Mouse (Mus musculus): ENCODE results near the gene Uchl3. TPM values are rescaled to one million over a fixed set of nuclear protein-coding genes. Genes with fewer than 3 reads are reported as not detected.

Gene Uchl3
- polyA plus RNA-seq (2014; fragmentation: Nextera tagmentation; extraction: Ambion mirVana) = 126 and 131 TPM in 2 replicates

DNA sequence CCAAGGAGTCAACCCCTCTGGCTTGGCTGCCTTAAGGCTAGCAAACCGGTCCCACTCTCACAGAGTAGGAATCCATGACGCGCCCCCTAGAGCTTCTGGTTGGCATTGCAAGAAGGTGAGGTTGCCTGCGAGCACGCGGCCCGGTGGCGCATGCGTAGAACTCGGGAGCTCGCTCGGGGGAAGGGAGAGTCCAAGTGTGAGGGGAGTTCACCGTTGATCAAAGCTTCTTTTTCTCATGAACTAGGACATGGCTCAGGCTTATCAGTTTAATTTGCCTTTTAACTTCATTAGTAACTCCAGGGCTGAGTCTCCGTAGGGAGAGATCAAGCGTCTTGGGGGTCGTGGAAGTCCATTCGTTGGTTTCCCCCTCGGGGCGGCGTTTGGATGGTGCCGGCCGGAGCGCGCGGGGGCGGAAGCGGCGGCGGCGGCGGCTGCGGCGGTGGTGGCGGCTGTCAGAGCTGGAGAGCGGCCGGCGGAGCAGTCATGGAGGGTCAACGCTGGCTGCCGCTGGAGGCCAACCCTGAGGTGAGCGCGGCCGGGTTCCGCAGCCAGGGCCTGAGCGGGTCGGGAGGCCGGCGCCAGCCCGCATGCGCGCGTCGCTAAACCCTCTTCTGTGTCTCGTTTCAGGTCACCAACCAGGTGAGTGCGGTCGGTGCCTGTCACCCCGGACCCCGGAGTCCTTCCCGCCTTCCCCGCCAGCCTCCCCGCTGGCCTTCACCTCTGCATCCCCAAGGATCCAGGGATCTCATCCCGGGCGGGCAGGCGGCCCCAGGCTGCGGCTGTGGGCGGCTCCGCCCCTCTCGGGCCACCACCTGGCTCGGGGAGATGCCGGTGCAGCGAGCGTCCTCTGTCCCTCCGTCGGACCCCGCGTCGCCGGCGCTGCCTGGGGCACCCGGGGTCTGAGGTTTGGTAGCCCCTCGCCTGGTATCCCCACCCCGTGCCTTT is at the start of gene Uchl3:
Gene Uchl3, plus strand, starts transcription at position 387 of the 945 bp plus-strand sequence.
- ATAC-seq (ENCODE audit: insufficient number of reproducible peaks, insufficient read depth, low FRiP score, low read depth) = peak; percentile 87
- Histone ChIP-seq H3K36me3 (ENCODE audit: control insufficient read depth, insufficient read depth, low read length) (no peaks in the 10 kb centered on the region), H3K27me3 (ENCODE audit: control insufficient read depth, insufficient read depth, low read length) (no peaks in the 10 kb centered on the region), H3K9me3 (ENCODE audit: control insufficient read depth, low read depth, low read length) (no peaks in the 10 kb centered on the region), H3K4me1 (ENCODE audit: control insufficient read depth, insufficient read depth, low read length) (peaks cover 2% of the 10 kb centered on the region; the same call in 1 of the 2 replicates), H3K4me2 (replicated peaks; ENCODE audit: low read depth, low read length) (peak within 1 kb of the TSS; percentile 91), H3K27ac (ENCODE audit: low read length) (peak within 1 kb of the TSS; percentile 63), H3K4me3 (ENCODE audit: low read depth, low read length) (peak within 1 kb of the TSS; percentile 95), H3K9ac (replicated peaks; ENCODE audit: low read depth, low read length) (peak within 1 kb of the TSS; percentile 63)
- under 1% methylated on average over 80 of the region's 81 CpGs for WGBS

DNA sequence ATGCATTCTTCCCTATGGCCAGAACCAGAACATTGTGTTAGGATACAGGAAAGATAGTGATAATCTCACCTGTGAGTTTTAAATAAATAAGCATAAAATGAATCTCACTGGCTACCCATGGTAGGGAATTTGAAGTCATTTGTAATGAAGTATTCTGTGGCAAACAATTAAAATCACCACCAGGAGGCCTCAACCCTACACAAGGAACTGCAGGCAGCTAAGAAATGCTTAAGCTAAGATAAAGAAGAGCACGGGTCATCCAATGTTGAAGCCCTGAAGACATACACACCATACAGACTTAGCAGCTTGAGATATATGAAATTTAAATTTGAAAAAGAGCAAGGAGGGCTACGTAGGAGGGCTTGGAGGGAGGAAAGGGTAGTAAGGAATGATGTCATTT is 47.9 kb upstream of the Uchl3 start:
- no peak overlapping the region for H3K9ac ChIP-seq (replicated peaks; ENCODE audit: low read depth, low read length)
- H3K9me3 ChIP-seq (ENCODE audit: control insufficient read depth, low read depth, low read length) = no peaks in the 10 kb centered on the region
- ATAC-seq (ENCODE audit: insufficient number of reproducible peaks, insufficient read depth, low FRiP score, low read depth) = no peak
- H3K27me3 ChIP-seq (ENCODE audit: control insufficient read depth, insufficient read depth, low read length) = no peaks in the 10 kb centered on the region
- WGBS = 75% methylated on average over 2 of the region's 2 CpGs
- no peak overlapping the region for H3K27ac ChIP-seq (ENCODE audit: low read length)
- H3K4me3 ChIP-seq (ENCODE audit: low read depth, low read length) = no peak overlapping the region
- H3K36me3 ChIP-seq (ENCODE audit: control insufficient read depth, insufficient read depth, low read length) = no peaks in the 10 kb centered on the region
- 0 out of 2 replicates have a peak, but pooled peaks cover 3% of the 10 kb centered on the region for H3K4me1 ChIP-seq (ENCODE audit: control insufficient read depth, insufficient read depth, low read length)
- H3K4me2 ChIP-seq (replicated peaks; ENCODE audit: low read depth, low read length) = no peak overlapping the region

DNA sequence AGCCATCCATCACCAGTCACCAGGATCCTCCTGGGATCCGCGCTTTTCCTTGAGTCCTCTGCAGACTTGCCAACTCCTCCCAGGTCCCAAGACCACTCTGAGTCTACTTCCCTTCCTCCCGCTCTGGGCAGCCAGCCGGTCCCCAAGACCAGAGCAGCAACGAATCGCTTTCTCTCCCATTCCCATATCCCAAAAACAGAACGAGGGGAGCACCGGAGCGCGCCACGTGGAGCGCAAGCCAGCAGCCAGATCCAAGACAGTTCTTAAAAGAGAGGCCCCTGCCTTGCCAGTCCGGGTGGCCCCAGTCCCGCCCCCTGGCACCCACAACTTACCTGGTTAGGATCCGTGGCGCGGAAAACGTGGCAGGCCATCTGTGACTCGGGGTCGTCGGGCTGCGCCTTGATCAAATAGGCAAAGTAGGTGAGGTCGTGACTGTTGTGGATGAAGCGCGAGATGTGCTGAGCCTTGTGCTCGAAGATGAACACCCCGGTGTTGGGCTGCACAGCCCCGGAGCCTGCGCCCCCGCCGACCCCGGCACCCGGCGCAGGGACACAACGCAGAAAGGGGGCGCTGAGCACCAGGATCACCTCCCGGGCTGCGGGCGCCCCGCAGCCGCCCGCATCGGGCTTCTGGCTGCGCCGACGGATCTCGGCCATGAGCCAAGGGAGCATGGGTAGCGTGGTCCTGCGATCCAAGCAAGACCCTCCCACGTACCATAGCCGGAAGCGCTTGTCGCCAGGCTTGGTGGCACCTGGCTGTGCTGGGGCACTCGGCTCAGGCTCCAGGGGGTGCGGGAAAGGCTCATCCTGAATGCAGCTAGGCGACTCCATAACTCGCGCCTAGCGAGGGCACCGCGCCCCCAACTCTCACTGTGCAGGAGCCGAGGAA is 45.9 kb upstream of the Uchl3 start:
- Histone ChIP-seq H3K27me3 (ENCODE audit: control insufficient read depth, insufficient read depth, low read length) (no peaks in the 10 kb centered on the region), H3K4me3 (ENCODE audit: low read depth, low read length) (peak overlapping the region; percentile 79), H3K4me2 (replicated peaks; ENCODE audit: low read depth, low read length) (peak overlapping the region; percentile 97), H3K9ac (replicated peaks; ENCODE audit: low read depth, low read length) (peak overlapping the region; percentile 44), H3K27ac (ENCODE audit: low read length) (no peak overlapping the region; the same call in 1 of the 2 replicates), H3K36me3 (ENCODE audit: control insufficient read depth, insufficient read depth, low read length) (no peaks in the 10 kb centered on the region), H3K4me1 (ENCODE audit: control insufficient read depth, insufficient read depth, low read length) (0 out of 2 replicates have a peak, but pooled peaks cover 3% of the 10 kb centered on the region), H3K9me3 (ENCODE audit: control insufficient read depth, low read depth, low read length) (no peaks in the 10 kb centered on the region)
- ATAC-seq (ENCODE audit: insufficient number of reproducible peaks, insufficient read depth, low FRiP score, low read depth) = peak; percentile 62
- WGBS = under 1% methylated on average over 62 of the region's 62 CpGs

DNA sequence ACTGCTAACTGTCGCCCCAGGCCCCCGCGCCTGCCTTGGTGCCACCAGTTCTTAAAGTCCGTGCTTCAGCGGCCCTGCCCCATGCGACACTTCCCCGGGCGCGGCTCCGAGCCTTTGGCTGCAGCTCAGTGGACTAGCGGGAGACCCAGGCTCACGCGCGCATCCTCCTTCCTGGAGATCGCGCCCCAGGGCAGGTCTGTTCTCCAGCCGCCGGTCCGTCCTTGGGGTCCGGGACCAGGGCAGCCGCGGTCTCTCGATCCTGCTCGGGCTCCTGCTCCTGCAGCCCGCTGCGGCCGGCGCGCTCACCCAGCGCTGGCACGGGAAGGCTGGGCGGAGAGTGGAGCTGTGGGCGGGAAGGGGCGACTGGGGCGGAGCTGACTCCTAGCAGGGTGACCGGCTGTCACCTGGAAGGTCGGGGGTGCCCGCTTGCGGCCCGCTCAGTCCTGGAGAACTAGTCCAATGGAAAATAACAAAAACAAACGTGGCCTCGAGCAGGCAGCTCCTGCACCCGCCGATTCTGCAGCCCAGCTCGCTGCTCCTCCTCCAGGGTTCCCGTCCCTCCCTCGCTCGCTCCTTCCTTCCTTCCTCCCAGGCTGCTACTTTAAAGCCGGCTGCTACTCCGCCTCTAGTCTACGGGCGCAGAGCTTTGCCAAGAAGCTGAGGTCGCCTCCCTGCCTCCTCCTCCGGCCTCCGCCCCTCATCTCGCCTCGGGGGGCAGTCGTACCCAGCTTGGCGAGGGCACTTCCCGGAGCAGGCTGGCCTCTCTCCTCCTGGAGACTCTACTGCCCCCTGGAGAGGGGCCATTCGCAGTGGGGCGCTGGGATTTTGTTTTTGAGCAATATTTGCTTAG is 45.0 kb upstream of the Uchl3 start, which contains the start of gene Tbc1d4:
Gene Tbc1d4, minus strand, starts transcription at position 673 of the 850 bp plus-strand sequence.
- H3K36me3 ChIP-seq (ENCODE audit: control insufficient read depth, insufficient read depth, low read length) = no peaks in the 10 kb centered on the region
- 0 out of 2 replicates have a peak, but pooled peaks cover 3% of the 10 kb centered on the region for H3K4me1 ChIP-seq (ENCODE audit: control insufficient read depth, insufficient read depth, low read length)
- H3K9me3 ChIP-seq (ENCODE audit: control insufficient read depth, low read depth, low read length) = no peaks in the 10 kb centered on the region
- peak within 1 kb of the TSS; percentile 79 for H3K4me3 ChIP-seq (ENCODE audit: low read depth, low read length)
- peak within 1 kb of the TSS; percentile 53; the same call in 1 of the 2 replicates for H3K27ac ChIP-seq (ENCODE audit: low read length)
- peak within 1 kb of the TSS; percentile 44 for H3K9ac ChIP-seq (replicated peaks; ENCODE audit: low read depth, low read length)
- under 1% methylated on average over 62 of the region's 62 CpGs for WGBS
- ATAC-seq (ENCODE audit: insufficient number of reproducible peaks, insufficient read depth, low FRiP score, low read depth) = peak; percentile 90
- peak within 1 kb of the TSS; percentile 97 for H3K4me2 ChIP-seq (replicated peaks; ENCODE audit: low read depth, low read length)
- no peaks in the 10 kb centered on the region for H3K27me3 ChIP-seq (ENCODE audit: control insufficient read depth, insufficient read depth, low read length)

DNA sequence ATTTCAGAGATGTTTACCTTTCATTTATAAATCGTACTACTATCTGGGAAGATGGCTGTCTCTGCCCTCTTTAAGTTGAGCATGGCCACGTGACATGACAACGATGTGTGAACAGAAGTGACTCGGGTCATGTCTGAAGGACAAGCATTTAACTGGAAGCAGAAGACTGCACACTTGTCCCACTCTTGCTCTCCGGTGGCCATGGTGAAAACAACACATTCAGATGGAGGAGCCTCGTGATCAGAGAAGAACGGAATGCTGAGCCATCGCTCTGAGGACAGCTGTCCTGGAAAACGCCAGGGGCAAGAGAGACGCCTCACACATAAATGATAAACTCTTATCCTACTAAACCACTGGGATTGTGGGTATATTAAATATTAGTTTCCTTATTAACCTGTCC is 43.1 kb upstream of the Uchl3 start:
- no peak for ATAC-seq (ENCODE audit: insufficient number of reproducible peaks, insufficient read depth, low FRiP score, low read depth)
- H3K27ac ChIP-seq (ENCODE audit: low read length) = no peak overlapping the region
- H3K9me3 ChIP-seq (ENCODE audit: control insufficient read depth, low read depth, low read length) = no peaks in the 10 kb centered on the region
- H3K4me3 ChIP-seq (ENCODE audit: low read depth, low read length) = no peak overlapping the region
- no peak overlapping the region for H3K4me2 ChIP-seq (replicated peaks; ENCODE audit: low read depth, low read length)
- no peaks in the 10 kb centered on the region for H3K36me3 ChIP-seq (ENCODE audit: control insufficient read depth, insufficient read depth, low read length)
- 0 out of 2 replicates have a peak, but pooled peaks cover 3% of the 10 kb centered on the region for H3K4me1 ChIP-seq (ENCODE audit: control insufficient read depth, insufficient read depth, low read length)
- H3K9ac ChIP-seq (replicated peaks; ENCODE audit: low read depth, low read length) = no peak overlapping the region
- H3K27me3 ChIP-seq (ENCODE audit: control insufficient read depth, insufficient read depth, low read length) = no peaks in the 10 kb centered on the region
- 76% methylated on average over 10 of the region's 10 CpGs for WGBS

DNA sequence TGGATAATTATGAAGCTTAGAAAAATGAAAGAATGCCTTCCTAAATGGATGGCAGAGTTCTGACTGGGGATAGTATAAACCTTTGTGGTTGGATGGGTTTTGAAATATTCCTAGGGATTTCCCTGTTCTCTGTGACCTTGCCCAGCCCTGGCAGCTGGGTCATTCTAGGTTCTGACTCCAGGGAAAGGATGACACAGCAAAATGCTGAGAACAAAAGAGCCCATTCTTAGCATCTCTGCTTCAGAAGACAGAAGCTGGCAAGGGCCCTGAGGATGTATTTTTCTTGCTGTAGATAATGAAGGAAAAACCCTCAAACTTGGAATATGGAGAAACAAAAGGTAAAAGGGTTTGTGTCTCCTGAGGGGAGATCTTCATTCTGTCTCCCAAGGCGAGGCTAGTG is 40.6 kb upstream of the Uchl3 start:
- no peaks in the 10 kb centered on the region for H3K9me3 ChIP-seq (ENCODE audit: control insufficient read depth, low read depth, low read length)
- H3K4me3 ChIP-seq (ENCODE audit: low read depth, low read length) = no peak overlapping the region
- 68% methylated on average over 1 of the region's 1 CpGs for WGBS

DNA sequence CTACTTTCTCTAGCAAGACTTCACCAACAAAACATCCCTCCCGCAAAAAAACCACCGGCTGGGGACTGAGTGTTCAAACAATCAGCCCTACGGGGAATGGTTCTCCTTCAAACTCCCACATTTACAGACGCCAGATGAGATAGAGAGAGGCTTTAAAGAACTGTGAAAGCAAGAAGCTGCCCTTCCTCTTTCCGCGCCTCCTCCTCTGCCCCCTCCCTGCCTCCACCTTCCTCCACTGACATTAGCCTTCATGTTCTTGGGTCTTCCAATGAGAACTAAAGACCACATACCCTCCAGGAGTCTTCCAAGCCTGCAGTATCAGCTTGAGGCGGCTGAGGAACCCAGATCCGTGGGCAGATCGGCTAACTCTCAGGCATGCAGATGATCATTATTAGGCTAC is 37.6 kb upstream of the Uchl3 start:
- Histone ChIP-seq H3K36me3 (ENCODE audit: control insufficient read depth, insufficient read depth, low read length) (no peaks in the 10 kb centered on the region), H3K27me3 (ENCODE audit: control insufficient read depth, insufficient read depth, low read length) (no peaks in the 10 kb centered on the region), H3K4me1 (ENCODE audit: control insufficient read depth, insufficient read depth, low read length) (no peaks in the 10 kb centered on the region), H3K9me3 (ENCODE audit: control insufficient read depth, low read depth, low read length) (no peaks in the 10 kb centered on the region), H3K9ac (replicated peaks; ENCODE audit: low read depth, low read length) (no peak overlapping the region), H3K4me2 (replicated peaks; ENCODE audit: low read depth, low read length) (no peak overlapping the region), H3K4me3 (ENCODE audit: low read depth, low read length) (no peak overlapping the region), H3K27ac (ENCODE audit: low read length) (no peak overlapping the region)
- no peak for ATAC-seq (ENCODE audit: insufficient number of reproducible peaks, insufficient read depth, low FRiP score, low read depth)
- WGBS = 60% methylated on average over 9 of the region's 9 CpGs

More for the DNA sequence above, 40.6 kb upstream of the Uchl3 start:
- Histone ChIP-seq H3K27me3 (ENCODE audit: control insufficient read depth, insufficient read depth, low read length) (no peaks in the 10 kb centered on the region), H3K9ac (replicated peaks; ENCODE audit: low read depth, low read length) (no peak overlapping the region), H3K36me3 (ENCODE audit: control insufficient read depth, insufficient read depth, low read length) (no peaks in the 10 kb centered on the region), H3K27ac (ENCODE audit: low read length) (no peak overlapping the region), H3K4me2 (replicated peaks; ENCODE audit: low read depth, low read length) (no peak overlapping the region), H3K4me1 (ENCODE audit: control insufficient read depth, insufficient read depth, low read length) (no peaks in the 10 kb centered on the region)
- no peak for ATAC-seq (ENCODE audit: insufficient number of reproducible peaks, insufficient read depth, low FRiP score, low read depth)

Data from stomach, embryonic 14.5 days (tissue).